Mouse (Mus musculus) NIH3T3 (cell line): ENCODE data around the gene Csf2rb2.
A peak's percentile ranks its signal among the peaks of the same experiment; 100 is the strongest.
"Not testable (repeated sequence)": the region's sequence is repeated elsewhere in the genome, so short reads cannot be mapped to it uniquely, and the experiment has no call there.

Experiments
- DNase-seq: peaks from one replicate; pipeline ENCODE4 v3.0.0-alpha.2; 2012; ENCODE audit warnings: low read depth

Gene Csf2rb2

DNA sequence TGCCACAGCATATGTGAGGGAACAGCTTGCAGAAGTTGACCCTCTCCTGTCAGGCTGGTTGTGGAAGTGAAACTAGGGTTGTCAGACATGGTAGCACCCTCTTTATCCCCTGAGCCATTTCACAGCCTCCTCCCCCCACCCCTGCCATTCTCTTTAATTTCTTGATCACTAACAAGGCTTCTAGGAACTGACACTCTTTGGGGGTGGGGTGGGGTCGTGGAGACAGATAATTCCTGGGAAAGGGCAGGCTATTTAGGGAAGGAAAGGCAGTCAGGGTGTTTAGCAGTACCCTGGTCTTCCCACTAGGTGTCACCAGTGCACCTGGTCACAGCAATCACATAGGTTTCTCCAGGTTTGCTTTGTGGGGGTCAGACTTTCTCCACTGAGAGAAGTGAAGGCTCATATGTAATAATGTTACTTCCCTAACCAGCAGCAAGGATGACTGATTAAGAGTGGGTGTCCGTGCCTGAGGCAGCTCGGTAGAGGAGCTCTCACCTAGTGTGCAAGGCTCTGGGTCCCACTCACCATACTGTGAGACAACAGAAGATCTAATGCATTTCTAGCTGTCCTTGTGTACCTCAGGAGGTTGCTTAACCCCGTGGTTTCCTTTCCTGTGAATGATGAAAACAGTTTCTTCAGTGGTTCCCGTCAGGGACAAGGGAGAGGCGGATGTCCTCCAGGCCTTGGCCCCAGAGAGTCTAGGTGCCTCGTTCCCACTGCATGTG, 48.0 kb downstream of the Csf2rb2 start:
- peak; percentile 81 for DNase-seq

DNA sequence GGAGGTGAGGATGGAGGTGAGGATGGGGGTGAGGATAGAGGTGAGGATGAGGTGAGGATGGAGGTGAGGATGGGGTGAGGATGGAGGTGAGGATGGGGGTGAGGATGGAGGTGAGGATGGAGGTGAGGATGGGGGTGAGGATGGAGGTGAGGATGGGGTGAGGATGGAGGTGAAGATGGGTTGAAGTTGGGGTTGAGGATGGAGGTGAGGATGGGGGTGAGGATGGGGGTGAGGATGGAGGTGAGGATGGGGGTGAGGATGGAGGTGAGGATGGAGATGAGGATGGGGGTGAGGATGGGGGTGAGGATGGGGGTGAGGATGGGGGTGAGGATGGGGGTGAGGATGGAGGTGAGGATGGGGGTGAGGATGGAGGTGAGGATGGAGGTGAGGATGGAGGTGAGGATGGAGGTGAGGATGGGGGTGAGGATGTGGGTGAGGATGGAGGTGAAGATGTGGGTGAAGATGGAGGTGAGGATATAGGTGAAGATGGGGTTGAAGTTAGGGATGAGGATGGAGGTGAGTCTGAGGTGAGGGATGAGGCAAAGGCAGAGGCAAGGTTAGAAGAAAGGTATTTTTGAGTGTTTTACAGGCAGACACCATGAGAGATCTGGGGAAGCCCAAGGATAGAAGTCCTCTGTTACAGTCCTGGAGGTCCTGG, 48.8 kb downstream of the Csf2rb2 start:
- not testable (repeated sequence) for DNase-seq

DNA sequence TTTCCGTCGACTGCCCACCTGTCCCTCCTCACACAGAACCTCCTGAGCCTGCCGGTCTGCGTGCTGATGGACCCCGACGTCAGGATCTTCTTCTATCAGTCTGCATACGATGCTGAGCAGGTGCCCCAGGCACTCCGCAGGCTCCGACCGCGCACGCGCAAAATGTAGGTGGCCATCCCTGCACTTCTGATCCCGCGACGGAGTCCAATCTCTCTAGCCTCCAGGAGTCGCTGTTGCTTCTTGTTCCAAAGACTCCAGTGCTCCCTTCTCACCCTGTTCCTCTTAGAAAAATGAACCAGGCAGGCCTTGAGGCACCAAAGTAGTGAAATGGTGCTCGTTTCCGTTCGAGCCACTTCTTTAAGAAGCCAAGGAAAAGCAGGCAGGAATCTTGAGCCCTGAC, 50.8 kb downstream of the Csf2rb2 start:
- peak; percentile 74 for DNase-seq

DNA sequence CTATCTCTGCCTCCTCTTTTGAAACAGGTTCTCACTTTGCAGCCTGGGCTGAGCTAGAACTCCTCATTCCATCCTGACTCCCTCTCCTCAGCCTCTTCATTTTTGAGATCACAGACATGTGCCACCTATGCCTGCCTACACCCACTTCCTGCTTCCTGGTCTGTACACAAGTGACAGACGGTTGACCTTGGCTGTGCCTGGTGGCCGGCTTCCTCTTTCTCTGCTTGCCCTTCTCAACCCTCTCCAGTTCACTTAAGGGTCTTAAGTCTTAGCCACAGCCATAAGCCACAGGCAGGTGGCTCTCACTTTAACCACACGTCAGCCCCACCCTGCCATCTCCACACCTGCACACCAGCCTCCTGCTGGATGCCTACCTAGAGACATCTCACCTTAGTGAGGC, 57.1 kb downstream of the Csf2rb2 start:
- DNase-seq: no peak

- no peak for DNase-seq
Observed at GRCm38 (mm10) chr15:78247659-78248058, 57.9 kb downstream of the Csf2rb2 start.

- no peak for DNase-seq
Observed at GRCm38 (mm10) chr15:78246143-78247116, 59.1 kb downstream of the Csf2rb2 start.

- DNase-seq: no peak
Observed at GRCm38 (mm10) chr15:78244695-78245492, 60.6 kb downstream of the Csf2rb2 start, which contains the start of gene Ncf4. Gene Ncf4, plus strand, starts transcription at chr15:78244801.

DNA sequence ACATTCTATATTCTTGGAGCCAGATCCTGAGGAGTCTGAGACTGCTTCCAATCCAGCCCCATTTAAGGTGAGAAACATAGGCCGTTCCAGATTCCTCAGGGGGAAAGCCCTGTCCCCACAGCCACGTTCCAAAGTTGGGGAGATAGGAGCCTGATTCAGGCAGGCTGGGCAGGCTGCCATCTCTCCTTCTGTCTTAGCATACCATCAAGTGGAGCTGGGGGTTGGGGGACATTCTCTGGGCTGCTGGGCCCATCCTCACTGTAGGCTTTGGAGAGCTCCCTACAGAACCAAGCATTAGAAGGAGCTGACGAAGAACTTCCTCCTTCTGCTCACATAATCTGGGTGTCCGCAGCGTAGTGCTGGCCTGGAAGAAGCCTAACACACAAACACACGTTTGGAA, 61.7 kb downstream of the Csf2rb2 start:
- no peak for DNase-seq

DNA sequence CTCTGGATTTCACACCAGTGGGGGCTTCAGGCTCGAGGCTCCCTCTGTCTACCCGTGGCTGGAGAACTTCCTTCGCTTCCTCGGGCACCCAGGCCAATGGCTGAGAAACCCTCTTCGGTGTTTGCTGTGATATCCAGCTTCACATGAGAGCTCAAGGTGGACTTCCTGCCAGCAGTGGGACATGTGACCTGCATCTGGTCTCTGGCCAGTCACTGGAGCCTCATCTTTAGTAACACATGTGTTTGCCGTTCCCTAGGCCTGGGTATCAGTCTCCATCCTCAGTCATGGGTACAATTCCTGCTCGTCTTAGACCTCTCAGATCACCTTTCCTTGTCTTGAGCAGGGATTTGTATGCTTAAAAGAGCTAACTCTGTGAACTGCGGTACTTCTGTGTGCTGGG, 62.5 kb downstream of the Csf2rb2 start:
- no peak for DNase-seq

GRCm38 (mm10) chr15:78241335-78241734, 64.2 kb downstream of the Csf2rb2 start:
- no peak for DNase-seq

GRCm38 (mm10) chr15:78239956-78240617, 65.4 kb downstream of the Csf2rb2 start:
- no peak for DNase-seq

DNA sequence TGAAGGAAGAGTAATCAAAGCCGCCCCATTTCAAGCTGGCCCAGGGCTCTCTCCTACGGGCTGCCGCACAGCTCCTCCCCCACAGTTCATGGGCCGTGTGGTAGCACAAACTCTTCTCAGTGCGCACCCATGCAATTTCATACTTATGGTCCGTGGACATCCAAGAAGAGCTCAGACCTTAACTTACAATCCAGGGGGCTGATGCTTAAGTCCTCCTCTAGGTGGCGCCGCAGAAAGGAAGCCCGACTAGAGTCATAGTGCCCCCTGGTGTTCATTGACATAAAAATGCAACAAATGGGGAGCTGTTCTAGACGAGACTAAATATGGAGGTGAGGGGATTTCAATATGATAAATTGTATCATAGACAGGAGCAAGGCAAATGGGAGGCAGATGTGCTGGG, 66.1 kb downstream of the Csf2rb2 start:
- peak; percentile 88 for DNase-seq

DNA sequence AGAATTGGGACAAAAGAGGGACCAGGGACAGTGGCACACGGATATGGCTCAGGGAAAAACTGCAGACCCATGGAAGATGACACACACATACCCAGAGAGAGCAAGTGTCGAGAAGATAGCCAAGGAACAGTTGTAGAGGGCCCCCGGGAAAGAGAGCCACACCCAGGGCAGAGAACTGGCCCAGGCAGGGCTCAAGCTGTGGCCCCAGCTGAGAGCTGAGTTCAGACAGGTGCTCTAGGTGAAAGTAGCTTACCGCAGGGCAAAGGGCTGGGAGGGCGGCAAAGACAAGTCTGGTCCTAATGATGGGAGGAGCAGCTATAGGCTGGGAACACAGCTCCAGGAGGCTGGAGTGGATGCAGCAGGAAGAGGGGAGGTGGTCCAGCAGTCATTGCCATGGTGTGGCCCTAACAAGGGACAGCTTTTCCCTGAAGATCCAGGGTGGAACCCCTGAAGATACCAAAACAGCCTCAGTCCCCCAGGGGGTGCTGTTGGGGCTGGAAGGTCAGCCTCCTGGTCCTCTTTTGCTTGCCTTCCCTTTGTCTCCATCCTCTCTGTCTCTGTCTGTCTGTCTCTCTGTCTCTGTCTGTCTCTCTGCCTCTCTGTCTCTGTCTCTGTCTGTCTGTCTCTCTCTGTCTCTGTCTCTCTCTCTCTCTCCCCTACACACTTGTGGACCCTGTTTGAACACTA, 70.6 kb downstream of the Csf2rb2 start:
- DNase-seq: no peak
